Mouse (Mus musculus): ENCODE results near the gene Acly.

DNA sequence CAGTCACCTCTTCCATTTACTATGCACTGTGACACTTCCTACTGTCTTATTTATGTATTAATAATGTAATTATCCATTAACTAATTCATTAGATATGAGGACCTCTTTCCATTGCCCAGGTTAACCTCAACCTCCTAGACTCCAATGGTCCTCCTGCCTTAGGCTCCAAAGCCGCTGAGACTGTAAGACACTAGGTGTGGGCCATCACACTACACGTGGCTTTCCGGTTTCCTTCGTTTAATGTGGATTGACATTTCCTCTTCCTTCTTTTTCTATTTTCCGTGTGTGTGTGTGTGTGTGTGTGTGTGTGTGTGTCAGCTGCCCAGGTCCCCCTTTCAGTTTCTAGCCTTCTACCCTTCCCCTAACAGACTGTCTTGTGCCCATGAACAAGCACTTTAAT lies 39.4 kb upstream of the Acly start:
- 0 out of 2 replicates have a peak, but pooled peaks have one; percentile 37 for TF ChIP-seq ETS1 (conservative IDR thresholded peaks at IDR 0.05; ENCODE audit: low read depth, low read length)
- TF ChIP-seq CTCF (conservative IDR thresholded peaks at IDR 0.05 in 1 of 2, IDR thresholded peaks at IDR 0.05 in 1 of 2; ENCODE audit: low read depth in 2 of 2, low read length in 2 of 2), result no peak
- TF ChIP-seq POLR2A (IDR thresholded peaks at IDR 0.05; ENCODE audit: low read depth, low read length), result no peak
- peak; percentile 70; the same call in 1 of the 2 replicates for TF ChIP-seq MYC (IDR thresholded peaks at IDR 0.05; ENCODE audit: low read depth, low read length)
- no peak for TF ChIP-seq ZC3H11A (IDR thresholded peaks at IDR 0.05; ENCODE audit: low read depth, low read length)
- no peak for TF ChIP-seq ZNF384 (IDR thresholded peaks at IDR 0.05; ENCODE audit: low read depth, low read length)
- TF ChIP-seq TCF12 (IDR thresholded peaks at IDR 0.05; ENCODE audit: low read depth, low read length), result no peak
- no peak for TF ChIP-seq NRF1 (IDR thresholded peaks at IDR 0.05; ENCODE audit: low read depth, low read length)
- no peak for TF ChIP-seq USF1 (IDR thresholded peaks at IDR 0.05; ENCODE audit: low read depth, low read length)
- TF ChIP-seq GABPA (IDR thresholded peaks at IDR 0.05; ENCODE audit: insufficient replicate concordance, low read depth, low read length), result no peak
- TF ChIP-seq MEF2A (IDR thresholded peaks at IDR 0.05; ENCODE audit: borderline replicate concordance, low read depth, low read length), result no peak
- no peak for TF ChIP-seq HCFC1 (IDR thresholded peaks at IDR 0.05; ENCODE audit: low read depth, low read length)

Data from CH12.LX (cell line).